ENCODE assay signal across 8 mouse cellular contexts in the genomic region with DNA sequence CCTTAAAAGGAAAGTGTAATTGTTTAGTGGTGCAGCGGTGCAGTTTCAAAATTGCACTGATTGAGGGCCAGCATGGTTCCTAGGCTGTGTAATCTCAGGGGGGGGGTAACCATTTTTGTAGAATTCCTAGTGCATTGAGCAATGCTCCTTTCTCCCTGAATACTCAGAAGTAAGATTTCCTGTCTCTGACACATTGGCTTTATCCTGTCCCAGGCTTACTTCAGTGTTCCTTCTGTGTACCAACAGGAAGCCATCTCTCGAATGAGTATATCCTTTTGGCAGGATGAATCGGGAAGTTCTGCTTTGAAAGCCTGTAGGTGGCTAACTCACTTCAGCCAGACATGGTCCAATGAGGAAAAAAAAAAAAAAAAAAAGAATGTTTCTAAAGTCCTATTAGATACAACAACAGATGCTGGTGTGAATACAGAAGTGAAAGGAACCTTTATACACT. TPM values are rescaled to one million over a fixed set of nuclear protein-coding genes. Genes with fewer than 3 reads are reported as not detected.
DNase-seq lines count a peak whose midpoint lies in the region; ATAC-seq and TF ChIP-seq lines count a peak whose summit lies in the region.
"Not testable (repeated sequence)": the region's sequence is repeated elsewhere in the genome, so short reads cannot be mapped to it uniquely, and the experiment has no call there.

No protein-coding gene starts in this region.

- H3K9me3 ChIP-seq in CH12.LX (replicated peaks; ENCODE audit: low read length), result peaks cover 18% of the 10 kb centered on the region
- not testable (repeated sequence) for H3K9me3 ChIP-seq in forebrain, embryonic 14.5 days (replicated peaks; ENCODE audit: control insufficient read depth, low read length); intestine, embryonic 16.5 days (ENCODE audit: control insufficient read depth, low read length); stomach, embryonic 16.5 days (replicated peaks; ENCODE audit: control insufficient read depth, low read length)
- peaks cover 17% of the 10 kb centered on the region; the same call in 1 of the 2 replicates for H3K9me3 ChIP-seq in limb, embryonic 11.5 days (ENCODE audit: control insufficient read depth, low read length)

- TF ChIP-seq RAD21 in CH12.LX (IDR thresholded peaks at IDR 0.05; ENCODE audit: low read depth, low read length), result not testable (repeated sequence)

- not testable (repeated sequence) for H3K4me3 ChIP-seq in CH12.LX (replicated peaks in 1 of 3; ENCODE audit: low read depth in 2 of 3, low read length in 2 of 3, poor library complexity in 1 of 3); forebrain, embryonic 14.5 days (ENCODE audit: low read depth, low read length); intestine, embryonic 16.5 days (ENCODE audit: low read length); limb, embryonic 11.5 days (ENCODE audit: low read depth, low read length); stomach, embryonic 16.5 days (replicated peaks; ENCODE audit: low read length)

- TF ChIP-seq CTCF in CH12.LX (conservative IDR thresholded peaks at IDR 0.05 in 1 of 2, IDR thresholded peaks at IDR 0.05 in 1 of 2; ENCODE audit: low read depth in 2 of 2, low read length in 2 of 2); brain, embryonic 14.5 days (IDR thresholded peaks at IDR 0.05; ENCODE audit: borderline replicate concordance, extremely low read depth, insufficient read depth, insufficient read length): not testable (repeated sequence)

- in situ Hi-C loops in CH12.LX (cut with MboI; ENCODE audit: low pct_ligation_motif_present, low pct_unique_long_range_greater_than_20kb, low sequenced_read_pairs), result not testable (repeated sequence)

- not testable (repeated sequence) for ATAC-seq in forebrain, embryonic 14.5 days; limb, embryonic 11.5 days (ENCODE audit: insufficient number of reproducible peaks, low FRiP score, low TSS enrichment, low read depth)
- peak; percentile 17 for ATAC-seq in intestine, embryonic 16.5 days
- 0 out of 2 replicates have a peak, but pooled peaks have one; percentile 3 for ATAC-seq in megakaryocyte progenitor cell, adult 5-6 weeks (replicated peaks; ENCODE audit: poor library complexity)
- 0 out of 2 replicates have a peak, but pooled peaks have one; percentile 10 for ATAC-seq in stomach, embryonic 16.5 days (ENCODE audit: insufficient read depth, low FRiP score)

- peak overlapping the region; percentile 40 for H3K9ac ChIP-seq in CH12.LX (ENCODE audit: insufficient read depth, low read depth)
- H3K9ac ChIP-seq in forebrain, embryonic 14.5 days (ENCODE audit: low read length); intestine, embryonic 16.5 days (ENCODE audit: low read depth, low read length); limb, embryonic 11.5 days (ENCODE audit: low read length); stomach, embryonic 16.5 days (ENCODE audit: low read length): not testable (repeated sequence)

- H3K27me3 ChIP-seq in CH12.LX (replicated peaks); forebrain, embryonic 14.5 days (replicated peaks; ENCODE audit: control insufficient read depth, insufficient read depth, low read length); intestine, embryonic 16.5 days (replicated peaks; ENCODE audit: control insufficient read depth, insufficient read depth, low read length); limb, embryonic 11.5 days (ENCODE audit: control insufficient read depth, insufficient read depth, low read length); stomach, embryonic 16.5 days (ENCODE audit: control insufficient read depth, insufficient read depth, low read length): not testable (repeated sequence)

- 71% methylated on average over 3 of the region's 3 CpGs for WGBS in forebrain, embryonic 14.5 days
- WGBS in intestine, embryonic 16.5 days, result 62% methylated on average over 3 of the region's 3 CpGs
- whole genome bisulfite sequencing in limb, embryonic 11.5 days, result 87% methylated on average over 3 of the region's 3 CpGs
- 59% methylated on average over 3 of the region's 3 CpGs for WGBS in stomach, embryonic 16.5 days

- not testable (repeated sequence) for H3K79me2 ChIP-seq in CH12.LX (replicated peaks; ENCODE audit: control insufficient read depth, extremely low read depth, insufficient read depth, poor library complexity, severe bottlenecking)

- DNase-seq in CH12.LX (ENCODE audit: extremely low read depth); limb, embryonic 11.5 days (ENCODE audit: low spot score): not testable (repeated sequence)
- DNase-seq in brain, embryonic 14.5 days (ENCODE audit: low read depth), result peak; percentile 71
- DNase-seq in forebrain, embryonic 14.5 days (ENCODE audit: low spot score), result peak; percentile 20
- peak; percentile 83 for DNase-seq in heart, adult 8-10 months (ENCODE audit: low spot score)

- peak overlapping the region; percentile 83 for H3K4me2 ChIP-seq in CH12.LX (ENCODE audit: insufficient read depth, low read depth, poor library complexity, severe bottlenecking)
- not testable (repeated sequence) for H3K4me2 ChIP-seq in forebrain, embryonic 14.5 days (ENCODE audit: low read length); intestine, embryonic 16.5 days (ENCODE audit: low read depth, low read length); limb, embryonic 11.5 days (ENCODE audit: low read depth, severe bottlenecking); stomach, embryonic 16.5 days (ENCODE audit: low read depth, low read length)

- H3K36me3 ChIP-seq in CH12.LX (replicated peaks in 1 of 2; ENCODE audit: control insufficient read depth in 1 of 2, insufficient read depth in 1 of 2, low read length in 1 of 2), result peaks cover 6 to 17% of the 10 kb centered on the region in 2 experiments
- peaks cover 34% of the 10 kb centered on the region for H3K36me3 ChIP-seq in forebrain, embryonic 14.5 days (ENCODE audit: control insufficient read depth, insufficient read depth, low read length)
- not testable (repeated sequence) for H3K36me3 ChIP-seq in intestine, embryonic 16.5 days (ENCODE audit: control insufficient read depth, insufficient read depth, low read length); stomach, embryonic 16.5 days (ENCODE audit: control insufficient read depth, insufficient read depth, low read length)
- H3K36me3 ChIP-seq in limb, embryonic 11.5 days (ENCODE audit: control insufficient read depth, insufficient read depth, low read length), result peaks cover 19% of the 10 kb centered on the region; the same call in 1 of the 2 replicates

- dilution Hi-C loops in CH12.LX (cut with MboI; ENCODE audit: extremely low pct_ligation_motif_present, extremely low pct_unique_long_range_greater_than_20kb, low sequenced_read_pairs), result not testable (repeated sequence)

- not testable (repeated sequence) for TF ChIP-seq EP300 in CH12.LX (IDR thresholded peaks at IDR 0.05; ENCODE audit: low read length)

- H3K4me1 ChIP-seq in CH12.LX (ENCODE audit: control insufficient read depth in 1 of 2, insufficient read depth in 2 of 2), result peaks cover 29 to 70% of the 10 kb centered on the region in 2 experiments
- H3K4me1 ChIP-seq in forebrain, embryonic 14.5 days (ENCODE audit: control insufficient read depth, insufficient read depth, low read length); intestine, embryonic 16.5 days (ENCODE audit: control insufficient read depth, insufficient read depth, low read length); limb, embryonic 11.5 days (ENCODE audit: control insufficient read depth, insufficient read depth, low read length); stomach, embryonic 16.5 days (ENCODE audit: control insufficient read depth, insufficient read depth, low read length): not testable (repeated sequence)

- H3K27ac ChIP-seq in CH12.LX (ENCODE audit: insufficient read depth, low read depth), result peak overlapping the region; percentile 29; the same call in 1 of the 2 replicates
- H3K27ac ChIP-seq in forebrain, embryonic 14.5 days (ENCODE audit: low read depth, low read length); intestine, embryonic 16.5 days (ENCODE audit: low read length): not testable (repeated sequence)
- peak overlapping the region; percentile 1; the same call in 1 of the 2 replicates for H3K27ac ChIP-seq in limb, embryonic 11.5 days (replicated peaks; ENCODE audit: low read depth, low read length)
- H3K27ac ChIP-seq in stomach, embryonic 16.5 days (ENCODE audit: low read length), result peak overlapping the region; percentile 0; the same call in 1 of the 2 replicates

- TF ChIP-seq POLR2A in CH12.LX (IDR thresholded peaks at IDR 0.05; ENCODE audit: low read depth, low read length); brain, embryonic 14.5 days (IDR thresholded peaks at IDR 0.05; ENCODE audit: borderline replicate concordance, extremely low read depth, insufficient read depth, insufficient read length, poor library complexity, severe bottlenecking): not testable (repeated sequence)

RNA-seq across cellular contexts. Expression of gene Gm21887, which starts 33.8 kb away (rescaled TPM):
- total RNA-seq in CH12.LX (2012; rRNA removed) (288 and 398 TPM in 2 replicates), CH12.LX (2014; rRNA removed) (60.4 and 62.0 TPM in 2 replicates)
- polyA plus RNA-seq in CH12.LX (2012; ENCODE audit: insufficient read length, low read depth), result 606 and 724 TPM in 2 replicates
- 476 and 1,536 TPM in 2 replicates for polyA plus RNA-seq in brain, embryonic 14.5 days (2012; rRNA removed)
- polyA plus RNA-seq in forebrain, embryonic 14.5 days (2014; fragmentation: Nextera tagmentation; extraction: Ambion mirVana), result 77.4 and 108 TPM in 2 replicates
- total RNA-seq in heart, adult 8-10 months (2022), result 10 to 100 TPM; 17.8 to 49.6 (median 29.3) TPM
- 111 and 149 TPM in 2 replicates for polyA plus RNA-seq in intestine, embryonic 16.5 days (2015; fragmentation: Nextera tagmentation; extraction: Ambion mirVana)
- polyA plus RNA-seq in limb, embryonic 11.5 days (2014; fragmentation: Nextera tagmentation; extraction: Ambion mirVana), result 244 and 297 TPM in 2 replicates
- total RNA-seq in megakaryocyte progenitor cell, adult 5-6 weeks (2015), result 69.2 and 81.4 TPM in 2 replicates
- total RNA-seq in megakaryocyte progenitor cell, adult 5-6 weeks (2017), result 171 and 231 TPM in 2 replicates
- 124 and 172 TPM in 2 replicates for polyA plus RNA-seq in stomach, embryonic 16.5 days (2015; fragmentation: Nextera tagmentation; extraction: Ambion mirVana)
